Mouse (Mus musculus): ENCODE measurements around the gene Gm38100. TPM values are rescaled to one million over a fixed set of nuclear protein-coding genes. Genes with fewer than 3 reads are reported as not detected.

Gene Gm38100
- polyA plus RNA-seq, 1 experiment: 0.11 TPM

GRCm38 (mm10) chr1:175913728-175914303 lies 6.3 kb upstream of the Gm38100 start:
- H3K27me3 ChIP-seq (replicated peaks): peaks cover 8% of the 10 kb centered on the region
- H3K36me3 ChIP-seq (replicated peaks; ENCODE audit: low read length): peaks cover 18% of the 10 kb centered on the region
- no peaks in the 10 kb centered on the region for H3K9me3 ChIP-seq
- H3K4me1 ChIP-seq: 0 out of 2 replicates have a peak, but pooled peaks cover 3% of the 10 kb centered on the region
- no peak overlapping the region for H3K4me3 ChIP-seq (replicated peaks)
- no peak for TF ChIP-seq GATA1 (IDR thresholded peaks at IDR 0.05; ENCODE audit: borderline replicate concordance, low read length)
- TF ChIP-seq FLI1 (IDR thresholded peaks at IDR 0.05; ENCODE audit: low read length): no peak

GRCm38 (mm10) chr1:175921091-175921490 lies 962 bp downstream of the Gm38100 start:
- Histone ChIP-seq H3K9me3 (no peaks in the 10 kb centered on the region), H3K27me3 (replicated peaks) (peaks cover 7% of the 10 kb centered on the region), H3K4me3 (replicated peaks) (no peak overlapping the region), H3K4me1 (peaks cover 7% of the 10 kb centered on the region), H3K36me3 (replicated peaks; ENCODE audit: low read length) (no peaks in the 10 kb centered on the region)
- TF ChIP-seq FLI1 (IDR thresholded peaks at IDR 0.05; ENCODE audit: low read length) (no peak), GATA1 (IDR thresholded peaks at IDR 0.05; ENCODE audit: borderline replicate concordance, low read length) (no peak)

GRCm38 (mm10) chr1:175923848-175924787 lies 4.0 kb downstream of the Gm38100 start:
- Histone ChIP-seq H3K9me3 (peaks cover 4% of the 10 kb centered on the region), H3K4me3 (replicated peaks) (no peak overlapping the region), H3K36me3 (replicated peaks; ENCODE audit: low read length) (no peaks in the 10 kb centered on the region), H3K4me1 (peaks cover 7% of the 10 kb centered on the region), H3K27me3 (replicated peaks) (peaks cover 3% of the 10 kb centered on the region)
- TF ChIP-seq FLI1 (IDR thresholded peaks at IDR 0.05; ENCODE audit: low read length) (no peak), GATA1 (IDR thresholded peaks at IDR 0.05; ENCODE audit: borderline replicate concordance, low read length) (no peak)

- no peaks in the 10 kb centered on the region for H3K36me3 ChIP-seq (replicated peaks; ENCODE audit: low read length)
- no peaks in the 10 kb centered on the region for H3K27me3 ChIP-seq (replicated peaks)
- peaks cover 8% of the 10 kb centered on the region for H3K9me3 ChIP-seq
- TF ChIP-seq FLI1 (IDR thresholded peaks at IDR 0.05; ENCODE audit: low read length) (no peak), GATA1 (IDR thresholded peaks at IDR 0.05; ENCODE audit: borderline replicate concordance, low read length) (no peak)
- peaks cover 3% of the 10 kb centered on the region for H3K4me1 ChIP-seq
- no peak overlapping the region for H3K4me3 ChIP-seq (replicated peaks)
Observed at GRCm38 (mm10) chr1:175931391-175931790, 11.3 kb downstream of the Gm38100 start.

DNA sequence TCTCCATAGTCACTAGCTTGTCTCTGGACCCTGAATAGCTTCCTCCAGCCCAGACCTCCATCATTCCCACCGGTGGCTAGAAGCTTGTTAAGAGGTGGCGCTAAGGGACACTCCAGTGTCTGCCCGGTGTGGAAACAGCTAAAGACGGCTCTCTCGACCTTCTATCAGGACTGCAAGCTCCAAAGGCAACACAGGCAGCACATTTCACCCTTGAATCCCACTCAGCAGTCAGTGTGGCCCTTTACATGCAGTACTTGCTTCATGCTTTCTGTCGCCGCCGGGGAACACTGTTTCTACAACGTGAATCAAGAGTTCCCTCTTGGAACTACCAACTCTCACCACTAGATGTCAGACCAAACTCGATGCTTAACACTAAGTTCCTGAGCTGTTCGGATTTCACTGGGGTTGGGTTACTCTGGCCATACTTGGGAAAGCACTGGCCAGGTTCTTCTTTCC lies 16.2 kb downstream of the Gm38100 start:
- Histone ChIP-seq H3K36me3 (replicated peaks; ENCODE audit: low read length) (no peaks in the 10 kb centered on the region), H3K27me3 (replicated peaks) (no peaks in the 10 kb centered on the region), H3K4me3 (replicated peaks) (peak overlapping the region; percentile 87), H3K4me1 (peaks cover 6% of the 10 kb centered on the region), H3K9me3 (no peaks in the 10 kb centered on the region)
- TF ChIP-seq FLI1 (IDR thresholded peaks at IDR 0.05; ENCODE audit: low read length) (no peak), GATA1 (IDR thresholded peaks at IDR 0.05; ENCODE audit: borderline replicate concordance, low read length) (no peak)

- H3K27me3 ChIP-seq (replicated peaks): no peaks in the 10 kb centered on the region
Observed at GRCm38 (mm10) chr1:175938731-175939130, 18.6 kb downstream of the Gm38100 start.

GRCm38 (mm10) chr1:175943168-175943567 lies 23.0 kb downstream of the Gm38100 start:
- peaks cover 3% of the 10 kb centered on the region for H3K9me3 ChIP-seq
- no peaks in the 10 kb centered on the region for H3K27me3 ChIP-seq (replicated peaks)
- TF ChIP-seq FLI1 (IDR thresholded peaks at IDR 0.05; ENCODE audit: low read length): no peak
- TF ChIP-seq GATA1 (IDR thresholded peaks at IDR 0.05; ENCODE audit: borderline replicate concordance, low read length): no peak
- no peak overlapping the region for H3K4me3 ChIP-seq (replicated peaks)
- H3K4me1 ChIP-seq: no peaks in the 10 kb centered on the region
- no peaks in the 10 kb centered on the region for H3K36me3 ChIP-seq (replicated peaks; ENCODE audit: low read length)

More at GRCm38 (mm10) chr1:175938731-175939130, 18.6 kb downstream of the Gm38100 start:
- H3K4me1 ChIP-seq: peaks cover 6% of the 10 kb centered on the region
- no peaks in the 10 kb centered on the region for H3K9me3 ChIP-seq
- H3K36me3 ChIP-seq (replicated peaks; ENCODE audit: low read length): no peaks in the 10 kb centered on the region
- TF ChIP-seq GATA1 (IDR thresholded peaks at IDR 0.05; ENCODE audit: borderline replicate concordance, low read length) (no peak), FLI1 (IDR thresholded peaks at IDR 0.05; ENCODE audit: low read length) (no peak)
- H3K4me3 ChIP-seq (replicated peaks): no peak overlapping the region

GRCm38 (mm10) chr1:175946718-175947315 lies 26.7 kb downstream of the Gm38100 start:
- no peak for TF ChIP-seq FLI1 (IDR thresholded peaks at IDR 0.05; ENCODE audit: low read length)
- no peak for TF ChIP-seq GATA1 (IDR thresholded peaks at IDR 0.05; ENCODE audit: borderline replicate concordance, low read length)
- Histone ChIP-seq H3K27me3 (replicated peaks) (no peaks in the 10 kb centered on the region), H3K4me3 (replicated peaks) (no peak overlapping the region), H3K9me3 (peaks cover 3% of the 10 kb centered on the region), H3K4me1 (no peaks in the 10 kb centered on the region), H3K36me3 (replicated peaks; ENCODE audit: low read length) (no peaks in the 10 kb centered on the region)

DNA sequence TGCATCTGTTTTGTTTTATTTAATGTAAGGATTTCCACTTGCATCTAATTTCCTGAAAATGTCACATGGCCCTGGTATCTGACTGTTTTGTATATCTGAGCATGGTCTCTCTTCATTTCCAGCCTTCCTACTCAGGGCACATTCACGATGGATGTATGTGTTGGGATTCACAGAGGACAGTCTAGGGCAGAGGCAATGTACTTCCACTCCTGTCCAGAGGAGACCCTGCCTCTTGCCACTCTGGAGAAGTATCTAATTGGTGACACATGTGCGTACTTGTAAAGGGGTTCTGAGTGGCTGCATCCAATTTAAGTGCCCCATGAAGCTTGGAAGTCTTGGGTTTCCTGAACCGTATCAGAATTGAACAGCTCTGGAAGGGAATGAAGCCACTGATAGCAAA lies 30.3 kb downstream of the Gm38100 start:
- Histone ChIP-seq H3K36me3 (replicated peaks; ENCODE audit: low read length) (no peaks in the 10 kb centered on the region), H3K27me3 (replicated peaks) (no peaks in the 10 kb centered on the region), H3K4me3 (replicated peaks) (no peak overlapping the region), H3K9me3 (peaks cover 7% of the 10 kb centered on the region), H3K4me1 (no peaks in the 10 kb centered on the region)
- TF ChIP-seq FLI1 (IDR thresholded peaks at IDR 0.05; ENCODE audit: low read length) (no peak), GATA1 (IDR thresholded peaks at IDR 0.05; ENCODE audit: borderline replicate concordance, low read length) (no peak)

All from megakaryocyte, embryonic 14.5 days (primary cell).